Mouse (Mus musculus) heart, adult 2 months (tissue): Measurements from ENCODE around the gene Runx1. TPM values are rescaled to one million over a fixed set of nuclear protein-coding genes. Genes with fewer than 3 reads are reported as not detected.

Experiments used
- DNase-seq, 2 experiments: peaks; one replicate each; pipeline ENCODE4 v3.0.0; 2021
- H3K27ac ChIP-seq: fragments of 200-600 bp; 2 replicates; pipeline ENCODE4 v1.8.1; 2022
- H3K27me3 ChIP-seq: fragments of 200-500 bp; 2 replicates; pipeline ENCODE4 v1.6.1; 2012; ENCODE audit warnings: mild to moderate bottlenecking, low read length, inconsistent platforms, mixed read lengths; ENCODE audit not compliant: control insufficient read depth, insufficient read depth
- H3K36me3 ChIP-seq: fragments of 200-500 bp; 2 replicates; pipeline ENCODE4 v1.6.1; 2012; ENCODE audit warnings: low read length, inconsistent platforms; ENCODE audit not compliant: control insufficient read depth, insufficient read depth
- H3K4me1 ChIP-seq: fragments of 200-500 bp; 2 replicates; pipeline ENCODE4 v1.6.1; 2011; ENCODE audit warnings: low read length; ENCODE audit not compliant: control insufficient read depth, insufficient read depth
- H3K4me3 ChIP-seq: fragments of 200-600 bp; 2 replicates; pipeline ENCODE4 v1.8.1; 2022
- H3K79me2 ChIP-seq: fragments of 200-500 bp; replicated peaks from 2 replicates; pipeline ENCODE4 v1.6.1; 2012; ENCODE audit warnings: mild to moderate bottlenecking, inconsistent platforms, low read length, moderate library complexity, mixed read lengths; ENCODE audit not compliant: control insufficient read depth, insufficient read depth
- H3K9ac ChIP-seq: fragments of 200-500 bp; 2 replicates; pipeline ENCODE4 v1.6.1; 2012; ENCODE audit warnings: low read depth, mild to moderate bottlenecking, control low read depth, inconsistent platforms, low read length, mixed read lengths
- CTCF ChIP-seq: fragments of 200-600 bp; IDR thresholded peaks from 2 replicates; pipeline ENCODE4 v1.8.1; 2022; ENCODE audit warnings: antibody characterized with exemption, mild to moderate bottlenecking, moderate library complexity
- EP300 ChIP-seq: fragments of 200-500 bp; IDR thresholded peaks from 2 replicates; pipeline ENCODE4 v1.6.1; 2011; ENCODE audit warnings: low read depth, low read length, control low read depth; ENCODE audit not compliant: insufficient read depth
- POLR2A ChIP-seq: fragments of 200-500 bp; IDR thresholded peaks from 2 replicates; pipeline ENCODE4 v1.6.1; 2011; ENCODE audit warnings: mild to moderate bottlenecking, low read depth, low read length, control low read depth; ENCODE audit not compliant: insufficient read depth
- WGBS: fragments of 180-500 bp; shearing (Covaris S2); methylation state at CpG from one replicate; pipeline ENCODE4 v1.1.7; 2018; 5-methylcytosine and 5-hydroxymethylcytosine counted together
- intact Hi-C: fragments of 180-260 bp; cut with DNase I; formaldehyde crosslinking; loops from one replicate; pipeline ENCODE4 v1.15.1; 2025
- polyA plus RNA-seq: library from polyadenylated mRNA; depleted of rRNA; stranded (reverse); fragments of >200 nt; gene quantifications from 2 replicates; pipeline ENCODE4 v1.2.3, GENCODE M21; 2012
- total RNA-seq, 2 experiments: library from RNA; stranded (reverse); gene quantifications; 2 replicates each; pipeline ENCODE4 v1.2.3; 2021

Runx1 gene
- total and polyA plus RNA-seq, 3 experiments, result 1.8 to 2.4 (median 2.1) TPM

GRCm38 (mm10) chr16:92646153-92646552 is 179.8 kb downstream of the Runx1 start:
- Histone ChIP-seq H3K27ac (no peak overlapping the region), H3K27me3 (no peaks in the 10 kb centered on the region), H3K4me1 (no peaks in the 10 kb centered on the region), H3K79me2 (no peaks in the 10 kb centered on the region), H3K4me3 (no peak overlapping the region), H3K9ac (no peak overlapping the region), H3K36me3 (no peaks in the 10 kb centered on the region)
- WGBS, result 66% methylated on average over 13 of the region's 13 CpGs
- DNase-seq, result no peak
- no peak for TF ChIP-seq CTCF
- intact Hi-C loops, result no loop called here

GRCm38 (mm10) chr16:92645423-92646115 is 180.4 kb downstream of the Runx1 start:
- TF ChIP-seq CTCF (no peak), EP300 (no peak), POLR2A (no peak)
- WGBS, result 72% methylated on average over 22 of the region's 22 CpGs
- Histone ChIP-seq H3K36me3 (no peaks in the 10 kb centered on the region), H3K4me1 (no peaks in the 10 kb centered on the region), H3K79me2 (no peaks in the 10 kb centered on the region), H3K9ac (no peak overlapping the region), H3K4me3 (no peak overlapping the region), H3K27me3 (no peaks in the 10 kb centered on the region), H3K27ac (no peak overlapping the region)
- intact Hi-C loops, result no loop called here
- no peak for DNase-seq

DNA sequence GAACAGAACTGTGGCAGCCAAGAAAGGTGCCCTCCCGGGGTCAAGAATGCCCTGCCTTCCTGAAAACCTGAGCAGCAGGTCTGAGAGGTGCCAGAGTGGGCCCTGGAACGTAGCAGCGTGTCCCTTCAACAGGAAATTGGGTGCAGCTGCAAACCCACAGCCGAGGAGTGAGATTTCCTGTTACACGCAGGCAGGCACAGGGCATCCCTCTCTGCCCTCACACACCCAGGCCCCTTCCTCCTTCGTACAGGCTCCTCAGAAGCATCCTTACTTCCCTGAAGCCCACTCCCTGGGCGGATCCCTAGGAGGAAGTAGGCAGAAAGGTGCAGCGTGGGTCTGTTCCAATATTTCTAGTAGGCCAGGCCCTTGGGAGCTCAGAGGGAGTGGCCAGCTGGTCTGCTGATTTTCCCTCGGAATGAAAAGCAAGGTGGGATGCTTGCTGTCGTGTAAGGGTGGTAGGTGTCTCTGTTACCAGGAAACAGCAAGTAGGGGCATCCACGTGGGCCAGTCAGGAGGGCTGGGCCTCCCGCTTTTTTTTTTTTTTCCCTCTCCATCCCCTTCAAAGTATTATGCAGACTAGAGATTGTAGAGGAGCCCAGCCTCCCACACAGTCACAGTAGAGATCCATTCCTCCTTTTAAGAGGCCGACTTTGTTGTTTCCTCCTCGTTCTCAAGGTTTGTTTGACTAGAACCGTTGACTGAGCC is 181.1 kb downstream of the Runx1 start:
- intact Hi-C loops, result no loop called here
- H3K9ac ChIP-seq, result no peak overlapping the region
- no peaks in the 10 kb centered on the region for H3K36me3 ChIP-seq
- no peaks in the 10 kb centered on the region for H3K27me3 ChIP-seq
- no peak for DNase-seq
- no peaks in the 10 kb centered on the region for H3K79me2 ChIP-seq
- no peak overlapping the region for H3K4me3 ChIP-seq
- 51% methylated on average over 15 of the region's 15 CpGs for WGBS
- H3K4me1 ChIP-seq, result no peaks in the 10 kb centered on the region
- TF ChIP-seq POLR2A (no peak), CTCF (no peak), EP300 (no peak)
- no peak overlapping the region for H3K27ac ChIP-seq

- Histone ChIP-seq H3K4me1 (no peaks in the 10 kb centered on the region), H3K36me3 (no peaks in the 10 kb centered on the region), H3K79me2 (no peaks in the 10 kb centered on the region), H3K9ac (no peak overlapping the region), H3K27ac (no peak overlapping the region), H3K27me3 (no peaks in the 10 kb centered on the region), H3K4me3 (no peak overlapping the region)
- intact Hi-C loops, result no loop called here
- 72% methylated on average over 10 of the region's 10 CpGs for WGBS
- no peak for TF ChIP-seq EP300
- TF ChIP-seq POLR2A, result no peak
- no peak for TF ChIP-seq CTCF
- no peak for DNase-seq
Observed at GRCm38 (mm10) chr16:92644315-92644714, 181.6 kb downstream of the Runx1 start.

DNA sequence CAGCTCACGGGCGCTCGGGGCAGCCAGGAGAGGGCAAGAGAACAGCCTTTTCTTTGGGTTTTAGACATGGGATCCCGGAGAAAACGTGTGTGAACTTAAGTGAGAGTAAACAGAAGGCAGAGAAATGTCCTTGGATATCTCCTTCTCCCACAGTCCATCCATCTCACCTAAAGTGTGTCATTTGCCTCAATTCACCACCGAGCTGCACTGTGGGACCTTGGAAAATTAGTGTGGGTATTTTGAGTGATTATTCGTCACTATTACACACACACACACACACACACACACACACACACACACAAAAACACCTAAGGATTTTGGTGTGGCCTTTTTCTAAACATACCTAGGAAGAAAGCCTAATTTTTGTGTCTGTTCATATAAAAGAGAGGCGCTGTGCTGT is 183.7 kb downstream of the Runx1 start:
- no peak overlapping the region for H3K4me3 ChIP-seq
- no peak overlapping the region for H3K27ac ChIP-seq
- intact Hi-C loops, result no loop called here
- H3K4me1 ChIP-seq, result no peaks in the 10 kb centered on the region
- no peak for DNase-seq
- no peaks in the 10 kb centered on the region for H3K27me3 ChIP-seq
- TF ChIP-seq POLR2A (no peak), CTCF (no peak), EP300 (no peak)
- no peak overlapping the region for H3K9ac ChIP-seq
- H3K36me3 ChIP-seq, result no peaks in the 10 kb centered on the region
- WGBS, result 87% methylated on average over 8 of the region's 8 CpGs
- H3K79me2 ChIP-seq, result no peaks in the 10 kb centered on the region

DNA sequence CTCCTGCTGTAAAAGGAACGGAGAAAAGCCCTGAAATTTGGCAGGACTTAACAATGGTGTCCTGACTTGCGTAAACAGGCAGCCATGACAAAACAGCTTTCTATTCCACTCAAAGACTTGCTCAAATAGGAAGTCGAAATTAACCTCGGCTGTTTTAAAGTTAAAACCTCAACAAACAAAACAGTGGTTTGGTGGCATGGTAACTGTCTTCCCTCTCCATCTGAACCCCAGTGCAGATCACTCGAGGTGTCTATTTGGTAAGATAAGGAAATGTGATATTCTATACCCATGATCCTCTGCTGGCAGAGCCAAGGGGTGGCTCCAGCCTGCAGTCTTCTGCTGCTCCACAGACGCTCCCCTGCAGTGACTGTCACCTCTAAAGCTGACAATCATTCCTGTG is 184.9 kb downstream of the Runx1 start:
- TF ChIP-seq POLR2A, result no peak
- no peak for TF ChIP-seq EP300
- TF ChIP-seq CTCF, result no peak
- intact Hi-C loops, result no loop called here
- WGBS, result 61% methylated on average over 6 of the region's 6 CpGs
- Histone ChIP-seq H3K4me1 (no peaks in the 10 kb centered on the region), H3K9ac (no peak overlapping the region), H3K36me3 (no peaks in the 10 kb centered on the region), H3K79me2 (no peaks in the 10 kb centered on the region), H3K27ac (no peak overlapping the region), H3K4me3 (no peak overlapping the region), H3K27me3 (no peaks in the 10 kb centered on the region)
- DNase-seq, result no peak
